Mouse (Mus musculus) 416B (cell line): ENCODE results near the gene C730034F03Rik.
A peak's percentile ranks its signal among the peaks of the same experiment; 100 is the strongest.

Source experiments
- DNase-seq: peaks from one replicate; pipeline ENCODE4 v3.0.0; 2011; ENCODE audit warnings: low read depth

Gene C730034F03Rik

GRCm38 (mm10) chr15:89475611-89476474 lies 46.5 kb downstream of the C730034F03Rik start:
- peak; percentile 96 for DNase-seq

DNA sequence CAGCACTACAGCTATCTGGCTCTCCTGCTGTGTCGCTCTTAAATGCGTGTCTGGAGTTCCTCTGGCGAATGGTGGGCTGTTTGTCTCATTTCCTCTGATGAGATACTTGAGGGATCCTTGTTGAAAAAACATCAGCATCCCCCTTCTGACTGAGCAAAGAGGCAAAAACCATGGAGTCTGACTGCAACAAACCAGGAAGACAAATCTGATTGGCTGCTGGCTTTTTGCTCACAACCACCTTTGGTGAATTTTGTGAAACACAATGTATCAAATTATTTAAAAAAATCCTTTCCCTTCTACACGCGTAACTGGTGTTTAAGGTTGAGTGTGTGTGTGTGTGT lies 47.1 kb downstream of the C730034F03Rik start:
- DNase-seq: peak; percentile 77

DNA sequence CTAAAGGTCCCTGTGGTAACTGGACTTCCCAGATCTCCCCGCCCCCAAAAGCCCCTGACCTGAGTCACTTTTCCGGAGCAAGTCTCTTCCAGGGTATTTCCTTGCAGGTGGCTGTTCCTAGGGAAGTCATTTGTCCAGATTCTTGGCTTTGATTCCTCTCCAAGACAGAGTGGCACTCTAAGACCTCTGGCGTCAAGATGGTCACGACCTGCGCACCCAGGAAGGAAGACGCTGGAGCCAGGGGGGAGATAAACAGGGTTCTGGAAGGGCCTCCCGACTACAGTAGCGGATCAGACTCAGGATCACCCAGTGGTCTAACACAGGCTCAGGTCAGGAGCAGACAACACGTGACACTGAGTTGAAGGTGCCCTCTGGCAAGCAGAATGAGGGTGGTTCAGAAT lies 47.7 kb downstream of the C730034F03Rik start, which contains the start of gene Arsa:
Arsa (minus strand) TSS at position 335 of the 401 bp plus-strand sequence.
- no peak for DNase-seq

DNA sequence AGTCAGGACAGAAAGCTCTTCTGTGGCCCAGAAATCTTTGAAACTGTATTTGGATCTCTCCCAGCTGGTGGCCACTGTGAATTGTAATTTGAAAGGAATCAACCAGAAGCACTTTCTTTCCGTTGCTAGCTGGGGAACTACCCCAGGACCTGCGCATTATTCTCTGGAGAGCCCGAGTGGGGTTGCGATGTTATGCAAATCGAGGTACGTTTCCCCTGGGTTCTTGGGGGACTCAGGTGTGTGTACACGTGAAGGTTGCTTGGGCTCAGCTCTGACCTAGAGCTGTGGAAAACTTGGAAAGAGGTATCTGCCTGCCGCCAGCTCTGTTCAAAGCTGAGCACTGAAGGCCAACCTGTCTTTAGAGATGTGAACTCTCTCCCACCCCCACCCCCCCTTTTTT lies 48.4 kb downstream of the C730034F03Rik start:
- DNase-seq: no peak

GRCm38 (mm10) chr15:89478622-89479021 lies 49.2 kb downstream of the C730034F03Rik start:
- no peak for DNase-seq
